Mouse (Mus musculus): ENCODE measurements around the gene Memo1.
"Not testable (repeated sequence)": the region's sequence is repeated elsewhere in the genome, so short reads cannot be mapped to it uniquely, and the experiment has no call there.

The Memo1 gene

GRCm38 (mm10) chr17:74295026-74295970 lies at the start of gene Memo1:
Memo1 (minus strand) TSS chr17:74295521.
- DNase-seq (ENCODE audit: low spot score), result peak; percentile 81

DNA sequence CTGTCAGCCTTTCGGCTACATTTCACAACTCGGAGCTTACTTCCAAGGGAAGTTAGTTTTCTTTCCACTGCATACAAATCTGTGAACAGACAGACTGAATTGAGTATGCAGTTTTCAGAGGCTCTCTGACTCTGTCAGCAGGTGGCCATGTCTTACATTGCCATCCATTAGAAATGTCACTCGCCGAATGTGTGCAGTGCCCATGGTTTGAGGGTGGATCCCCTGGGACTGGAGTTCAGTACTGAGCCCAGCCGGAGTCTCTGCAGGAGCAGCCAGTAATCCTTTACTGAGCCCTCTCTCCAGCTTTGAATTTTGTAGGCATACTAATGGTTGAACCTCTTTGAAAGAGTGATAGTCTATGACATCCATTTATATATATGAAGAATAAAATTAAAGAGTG lies 45.8 kb upstream of the Memo1 start:
- no peak for DNase-seq (ENCODE audit: low spot score)

GRCm38 (mm10) chr17:74338937-74339804 lies 43.9 kb upstream of the Memo1 start, which contains the start of gene Spast:
Spast (plus strand) TSS chr17:74338987.
- peak; percentile 56 for DNase-seq (ENCODE audit: low spot score)

- DNase-seq (ENCODE audit: low spot score), result peak; percentile 90
Measured at GRCm38 (mm10) chr17:74338225-74338931, 43.1 kb upstream of the Memo1 start.

DNA sequence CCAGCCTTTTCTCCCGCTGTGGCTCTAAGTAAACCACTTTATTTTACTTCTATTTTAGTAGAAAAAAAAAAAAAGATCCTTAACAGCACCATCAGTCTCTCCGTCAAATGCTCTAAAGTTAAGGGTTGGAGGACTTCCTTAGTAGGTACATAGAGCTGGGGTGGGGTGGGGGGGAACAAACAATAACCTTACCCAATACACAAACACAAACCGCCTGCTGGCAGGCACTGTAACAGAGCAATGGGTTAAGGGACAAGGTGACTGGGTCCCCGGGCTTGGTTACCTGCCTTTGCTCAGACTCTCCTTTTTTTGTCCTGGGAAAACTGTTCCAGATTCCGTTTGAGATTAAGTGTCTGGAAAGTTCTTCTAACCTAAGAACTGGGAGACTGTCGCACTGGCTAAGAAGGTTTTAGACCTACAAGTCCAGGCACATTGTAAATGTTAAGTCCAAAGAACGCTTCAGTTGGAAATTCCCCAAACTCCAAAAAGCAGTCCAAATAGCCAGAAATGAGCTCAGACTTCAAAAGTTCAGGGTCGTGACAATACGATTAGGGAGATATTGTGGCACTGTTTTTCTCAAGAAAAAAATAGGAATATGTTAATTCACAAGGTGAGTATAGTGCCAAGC lies 35.8 kb upstream of the Memo1 start:
- no peak for DNase-seq (ENCODE audit: low spot score)

GRCm38 (mm10) chr17:74328146-74328545 lies 32.8 kb upstream of the Memo1 start:
- peak; percentile 54 for DNase-seq (ENCODE audit: low spot score)

GRCm38 (mm10) chr17:74327195-74327594 lies 31.9 kb upstream of the Memo1 start:
- not testable (repeated sequence) for DNase-seq (ENCODE audit: low spot score)

GRCm38 (mm10) chr17:74323844-74324243 lies 28.5 kb upstream of the Memo1 start, which contains the start of gene Dpy30:
Dpy30 (minus strand) TSS chr17:74323944.
- no peak for DNase-seq (ENCODE audit: low spot score)

- DNase-seq (ENCODE audit: low spot score), result peak; percentile 4
Measured at GRCm38 (mm10) chr17:74322400-74323054, 27.2 kb upstream of the Memo1 start.

GRCm38 (mm10) chr17:74318721-74319120 lies 23.4 kb upstream of the Memo1 start:
- no peak for DNase-seq (ENCODE audit: low spot score)

DNA sequence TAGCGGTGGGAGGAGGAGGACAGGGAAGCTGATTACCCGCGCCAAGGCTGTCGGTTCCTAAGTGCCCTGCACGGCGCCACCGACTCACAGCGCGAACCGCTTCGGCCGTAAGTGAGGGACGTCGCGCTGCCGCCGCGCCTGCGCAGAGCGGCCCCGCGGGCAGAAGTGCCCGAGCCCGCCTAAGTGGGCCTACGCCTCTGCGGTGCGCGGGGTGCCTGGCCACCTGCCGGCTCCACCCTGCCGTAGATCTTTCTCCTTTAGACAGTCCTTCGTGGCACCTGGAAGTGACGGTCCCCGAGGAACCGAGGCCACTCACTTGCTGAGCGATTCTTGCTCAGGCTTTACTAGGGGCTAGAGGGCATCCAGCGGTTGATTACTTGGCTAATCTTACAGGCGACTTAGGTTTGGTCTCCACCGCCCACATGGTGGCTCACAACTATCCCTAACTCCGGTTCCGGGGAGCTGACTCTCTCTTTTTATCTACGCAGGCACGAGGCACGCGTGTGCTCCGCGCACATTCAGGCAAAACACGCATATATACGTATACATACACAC lies 21.1 kb upstream of the Memo1 start:
- DNase-seq (ENCODE audit: low spot score), result peak; percentile 91

- DNase-seq (ENCODE audit: low spot score), result no peak
Measured at GRCm38 (mm10) chr17:74315445-74316308, 20.4 kb upstream of the Memo1 start.

DNA sequence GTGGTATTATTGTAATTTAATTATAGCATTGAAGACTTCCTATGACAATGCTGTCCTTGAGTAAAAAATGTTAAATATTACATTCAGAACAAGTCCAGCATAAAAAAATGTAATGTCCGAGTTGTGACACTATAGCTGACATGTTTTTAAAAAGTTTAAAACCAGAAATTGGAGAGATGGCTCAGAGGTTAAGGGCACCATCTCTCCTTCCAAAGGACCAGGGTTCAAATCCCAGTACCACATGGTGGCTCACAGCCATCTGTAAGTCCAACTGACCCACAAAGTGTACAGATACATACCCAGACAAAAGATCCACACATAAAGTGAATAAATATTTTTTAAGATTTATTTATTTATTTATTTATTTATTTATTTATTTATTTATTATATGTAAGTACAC lies 10.7 kb upstream of the Memo1 start:
- no peak for DNase-seq (ENCODE audit: low spot score)

GRCm38 (mm10) chr17:74305616-74306015 lies 10.3 kb upstream of the Memo1 start:
- no peak for DNase-seq (ENCODE audit: low spot score)

GRCm38 (mm10) chr17:74304060-74304459 lies 8.7 kb upstream of the Memo1 start:
- DNase-seq (ENCODE audit: low spot score), result no peak

- DNase-seq (ENCODE audit: low spot score), result no peak
Measured at GRCm38 (mm10) chr17:74300089-74300488, 4.8 kb upstream of the Memo1 start.

- DNase-seq (ENCODE audit: low spot score), result not testable (repeated sequence)
Measured at GRCm38 (mm10) chr17:74296991-74297390, 1.7 kb upstream of the Memo1 start.

- peak; percentile 37 for DNase-seq (ENCODE audit: low spot score)
Measured at GRCm38 (mm10) chr17:74296076-74296823, 929 bp upstream of the Memo1 start.
